Mouse (Mus musculus) spleen, embryonic (tissue): ENCODE measurements at regions not wholly inside any gene's neighbourhood (a gene's known extent, or its start where the extent isn't known, plus 50 kb on each side); places are given as distances from the start of the nearest gene placed in this dataset.

Source experiments
- CTCF ChIA-PET: fragments of 350-600 bp; sonication (Branson Sonifier 250); formaldehyde crosslinking; loops from one replicate; lab custom pipeline; 2022; lab: Charles Lee

GRCm38 (mm10) chr8:103270035-103270434 is 484.6 kb upstream of the Cdh11 start:
- CTCF ChIA-PET, result no interaction called here

DNA sequence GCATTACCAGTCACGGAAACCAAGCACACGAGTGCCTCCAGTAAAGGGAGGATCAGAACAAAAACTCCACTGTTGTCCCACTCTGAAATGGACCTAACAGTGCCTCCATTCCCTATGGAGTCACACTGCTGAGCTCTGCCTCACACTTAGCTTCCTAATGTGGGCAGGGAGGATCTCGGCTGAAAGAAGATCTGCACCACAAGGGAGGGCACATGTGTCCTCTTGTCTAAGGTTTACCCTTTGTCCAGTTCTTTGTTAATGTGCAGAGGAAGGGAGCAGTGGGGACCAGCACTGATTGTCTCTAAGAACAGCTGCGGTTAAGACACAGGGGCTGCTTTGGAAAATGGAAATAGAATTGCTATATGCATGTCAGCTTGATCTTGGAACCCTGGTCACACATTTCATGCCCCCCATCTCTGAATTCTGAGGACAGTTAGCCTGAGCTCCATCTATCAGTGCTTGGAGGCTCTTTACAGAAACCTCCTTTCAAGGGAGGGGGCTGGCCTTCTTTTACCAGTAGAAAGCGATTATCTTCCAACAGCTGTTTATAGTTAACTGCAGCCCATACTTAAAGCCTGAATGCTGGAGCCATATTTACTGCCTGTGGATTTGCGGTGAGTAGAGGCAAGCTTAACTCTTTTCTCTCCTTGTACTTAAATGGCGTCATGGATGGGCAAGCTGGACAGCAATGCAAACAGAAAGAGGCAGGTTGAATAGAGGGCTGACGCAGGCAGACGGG is 485.5 kb upstream of the Cdh11 start:
- CTCF ChIA-PET, result no interaction called here

DNA sequence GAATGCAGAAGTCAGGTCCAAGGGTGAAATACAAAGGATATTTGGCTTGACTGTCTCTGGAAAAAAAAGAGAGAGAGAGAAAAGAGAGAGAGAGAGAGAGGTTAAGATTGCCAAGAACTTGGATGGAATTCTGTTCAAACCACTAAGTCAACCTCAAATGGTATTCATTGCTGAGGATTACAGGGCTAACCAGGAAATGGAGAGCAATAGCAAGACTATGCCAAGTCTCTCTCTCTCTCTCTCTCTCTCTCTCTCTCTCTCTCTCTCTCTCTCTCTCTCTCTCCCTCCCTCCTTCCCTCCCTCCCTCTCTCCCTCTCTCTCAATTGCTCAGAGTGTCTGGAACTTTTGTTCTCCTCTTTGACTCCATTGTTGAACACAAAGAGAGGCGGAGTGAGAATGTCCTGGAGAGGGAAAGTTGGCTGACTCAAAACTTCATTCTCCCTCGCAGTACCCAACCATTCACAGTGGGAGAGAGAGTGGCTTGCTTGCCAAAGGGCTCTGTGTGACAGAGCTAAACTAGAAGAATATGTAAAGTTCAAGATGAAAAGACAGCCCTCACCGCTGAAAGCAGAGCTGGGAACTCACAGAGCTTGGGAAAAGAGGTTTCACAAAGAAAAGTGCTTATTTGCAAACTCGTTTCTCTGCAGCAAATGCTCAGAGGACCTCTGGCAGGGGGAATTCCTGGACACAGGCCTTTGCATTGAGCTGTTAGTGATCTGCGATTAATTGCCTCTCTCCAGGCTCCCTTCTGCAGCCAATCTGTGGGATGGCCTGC is 487.1 kb upstream of the Cdh11 start:
- CTCF ChIA-PET, result no interaction called here

DNA sequence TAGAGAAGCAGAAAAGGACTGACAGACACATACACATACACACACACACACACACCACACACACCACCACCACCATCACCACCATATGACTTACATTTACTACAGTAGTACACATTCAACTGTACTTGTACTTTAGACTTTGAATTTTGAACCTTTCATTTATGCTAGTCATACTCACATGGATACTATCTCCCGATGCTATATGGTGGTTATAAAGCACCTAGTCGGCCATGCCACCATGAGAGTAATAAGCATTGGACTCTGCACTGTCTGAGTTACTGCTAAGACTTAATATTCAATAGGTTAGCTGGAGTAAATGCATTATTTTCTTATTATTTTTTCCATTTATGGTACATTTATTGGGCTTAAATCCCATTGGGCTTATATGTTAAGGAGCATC is 488.0 kb upstream of the Cdh11 start:
- CTCF ChIA-PET, result no interaction called here

- CTCF ChIA-PET, result no interaction called here
Observed at GRCm38 (mm10) chr8:103281801-103282200, 496.4 kb upstream of the Cdh11 start.

DNA sequence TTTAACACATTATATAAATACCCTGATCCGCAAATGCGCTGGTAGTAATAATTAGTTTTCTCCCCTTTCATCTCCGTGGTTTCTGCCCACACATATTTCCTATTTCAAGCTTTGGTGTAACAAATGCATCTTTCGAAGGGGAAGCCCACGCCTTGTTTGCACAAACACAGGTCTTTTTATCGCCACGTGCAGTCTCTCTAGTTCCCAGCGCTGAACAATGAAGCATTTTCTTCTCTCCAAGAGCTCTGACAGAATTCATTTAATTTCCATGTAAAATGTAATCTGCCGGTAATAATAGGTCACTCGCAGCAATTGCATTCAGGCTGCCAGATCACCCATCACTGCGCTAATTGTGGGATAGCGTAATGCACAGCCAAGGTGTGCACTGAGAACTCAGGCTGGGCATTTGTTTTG is 503.1 kb upstream of the Cdh11 start:
- CTCF ChIA-PET, result no interaction called here

GRCm38 (mm10) chr8:103292896-103293295 is 507.5 kb upstream of the Cdh11 start:
- CTCF ChIA-PET, result no interaction called here

DNA sequence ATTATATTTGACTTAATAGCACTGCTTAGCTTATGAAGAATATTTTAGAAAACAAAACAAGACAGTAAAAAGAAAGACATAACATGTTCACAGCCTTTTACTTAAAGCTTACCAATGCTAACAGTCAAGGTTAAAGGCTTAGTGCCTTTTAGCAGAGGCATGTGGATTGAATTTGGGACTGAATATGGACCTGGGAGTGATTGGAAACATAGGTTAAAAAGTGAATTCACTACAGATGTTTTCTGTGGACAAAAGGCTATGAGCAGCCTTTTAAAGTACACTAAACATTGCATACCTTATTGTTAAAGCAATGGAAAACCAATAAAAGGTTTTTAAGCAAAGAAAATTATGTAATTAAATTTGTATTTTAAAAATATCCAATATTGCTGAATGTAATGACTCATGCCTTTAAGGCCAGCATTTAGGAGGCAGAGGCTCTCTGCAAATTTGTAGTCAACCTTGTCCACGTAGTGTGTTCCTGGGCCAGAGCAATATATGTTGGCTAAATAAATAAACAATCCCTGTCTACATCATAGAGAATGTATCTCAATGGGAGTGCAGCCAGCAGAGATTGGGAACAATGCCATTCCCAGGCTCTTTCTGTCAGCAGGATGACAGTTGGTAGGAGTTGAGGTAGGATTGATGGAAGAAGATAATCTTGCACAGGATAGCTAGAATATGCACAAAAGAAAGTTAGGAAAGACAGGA is 521.2 kb upstream of the Cdh11 start:
- CTCF ChIA-PET, result interaction anchor here (0.6 kb wide), 1 partner anchor 13 kb away, joined by 3 read pairs; no protein-coding TSS in a partner anchor

GRCm38 (mm10) chr8:103313576-103313975 is 528.1 kb upstream of the Cdh11 start:
- CTCF ChIA-PET, result no interaction called here

DNA sequence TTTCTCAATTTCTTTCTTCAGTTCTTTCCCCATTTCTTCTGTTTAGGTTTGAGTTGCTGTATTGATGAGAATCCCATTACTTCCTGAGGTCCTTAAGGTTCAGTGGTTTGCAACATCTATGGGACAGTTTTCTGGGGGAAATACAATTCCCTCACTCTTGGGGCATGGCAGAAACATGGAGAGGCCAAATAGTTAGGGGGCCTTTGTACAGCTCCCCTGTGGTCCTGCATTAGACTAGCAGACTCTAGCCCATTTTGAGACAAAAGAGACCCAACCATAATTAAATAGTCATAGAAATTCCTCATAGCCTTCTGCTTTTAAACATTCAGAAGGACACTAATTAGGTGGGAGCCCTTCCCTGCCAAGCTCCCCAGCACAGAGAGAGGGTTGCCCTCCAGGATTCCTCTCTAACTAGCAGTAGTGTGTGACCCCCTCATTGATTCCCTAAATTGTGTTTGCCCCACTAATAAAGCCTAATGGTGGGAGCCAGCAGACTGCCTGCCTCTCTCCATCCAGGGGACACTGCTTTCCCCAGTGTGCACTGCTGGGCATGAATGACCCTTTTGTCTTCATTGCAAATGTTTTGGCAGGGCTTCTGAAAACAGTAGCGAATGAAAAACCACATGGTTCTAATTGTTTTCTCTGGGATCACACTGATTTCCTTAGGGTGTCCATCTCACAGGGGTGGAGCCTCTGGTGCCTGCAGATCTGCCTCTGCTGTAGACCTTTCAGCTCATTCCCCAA is 529.0 kb upstream of the Cdh11 start:
- CTCF ChIA-PET, result no interaction called here

GRCm38 (mm10) chr8:103315742-103316141 is 530.3 kb upstream of the Cdh11 start:
- CTCF ChIA-PET, result no interaction called here

- CTCF ChIA-PET, result no interaction called here
Observed at GRCm38 (mm10) chr8:103316691-103317091, 531.2 kb upstream of the Cdh11 start.

- CTCF ChIA-PET, result no interaction called here
Observed at GRCm38 (mm10) chr8:103317149-103317725, 531.8 kb upstream of the Cdh11 start.

- CTCF ChIA-PET, result no interaction called here
Observed at GRCm38 (mm10) chr8:103324016-103324665, 538.7 kb upstream of the Cdh11 start.

DNA sequence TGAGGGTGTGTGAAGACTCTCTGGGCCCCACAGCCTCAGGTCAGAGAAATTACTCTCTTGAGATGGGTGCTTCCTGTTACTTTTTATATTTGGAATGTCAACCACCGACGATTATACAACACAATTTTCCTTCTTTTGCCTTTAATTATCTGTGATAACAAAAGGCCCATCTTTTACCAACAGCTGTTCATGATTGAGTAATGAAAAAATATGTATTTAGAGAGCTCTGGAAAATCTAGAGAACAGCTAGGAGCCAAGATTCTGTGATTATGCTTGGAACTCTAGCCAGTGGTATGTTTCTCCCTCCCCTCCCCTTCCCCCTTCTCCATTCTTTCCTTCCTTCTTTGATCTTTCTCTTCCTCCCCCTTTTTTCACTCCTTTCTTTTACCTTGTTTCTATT is 546.0 kb upstream of the Cdh11 start:
- CTCF ChIA-PET, result no interaction called here

DNA sequence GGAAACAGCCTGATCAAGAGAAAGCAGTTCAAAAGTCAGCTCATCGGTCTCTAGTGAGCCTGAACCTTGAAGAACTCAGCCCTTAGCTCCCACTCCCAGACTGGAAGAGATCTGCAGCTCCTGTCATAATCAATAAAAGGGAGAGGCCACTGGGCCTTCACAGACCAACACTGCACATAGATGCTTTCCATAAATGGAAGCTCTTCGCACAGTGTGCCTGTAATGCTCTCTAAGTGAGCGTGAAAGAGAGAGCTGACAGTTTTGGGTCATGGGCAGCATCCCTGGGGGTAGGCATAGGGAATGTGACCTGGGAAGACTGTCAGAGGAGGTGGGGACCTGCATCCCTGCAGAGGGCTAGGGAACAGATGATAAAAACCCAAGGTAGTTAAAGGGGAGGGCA is 551.9 kb upstream of the Cdh11 start:
- CTCF ChIA-PET, result no interaction called here

DNA sequence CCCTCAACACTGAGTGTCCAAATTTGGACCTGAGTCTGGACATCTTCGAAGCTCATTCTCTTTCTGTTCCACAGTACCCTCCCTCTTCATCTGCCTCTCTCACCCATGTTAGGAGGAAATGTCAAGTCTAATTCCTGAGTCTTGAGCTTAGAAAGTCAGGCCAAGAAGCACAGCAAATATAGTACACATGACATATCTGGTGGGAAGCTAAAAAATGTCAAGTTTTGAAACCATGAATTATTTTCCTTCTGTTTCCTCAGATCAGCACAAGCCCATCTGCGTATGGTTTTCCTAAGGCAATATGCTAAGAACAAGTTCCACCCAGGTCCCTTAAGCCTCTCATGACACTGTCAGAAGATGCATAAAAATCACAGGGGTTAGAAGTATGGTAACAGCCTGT is 553.6 kb upstream of the Cdh11 start:
- CTCF ChIA-PET, result no interaction called here

GRCm38 (mm10) chr8:103339951-103340350 is 554.5 kb upstream of the Cdh11 start:
- CTCF ChIA-PET, result no interaction called here

- CTCF ChIA-PET, result no interaction called here
Observed at GRCm38 (mm10) chr8:103343891-103344290, 558.4 kb upstream of the Cdh11 start.

DNA sequence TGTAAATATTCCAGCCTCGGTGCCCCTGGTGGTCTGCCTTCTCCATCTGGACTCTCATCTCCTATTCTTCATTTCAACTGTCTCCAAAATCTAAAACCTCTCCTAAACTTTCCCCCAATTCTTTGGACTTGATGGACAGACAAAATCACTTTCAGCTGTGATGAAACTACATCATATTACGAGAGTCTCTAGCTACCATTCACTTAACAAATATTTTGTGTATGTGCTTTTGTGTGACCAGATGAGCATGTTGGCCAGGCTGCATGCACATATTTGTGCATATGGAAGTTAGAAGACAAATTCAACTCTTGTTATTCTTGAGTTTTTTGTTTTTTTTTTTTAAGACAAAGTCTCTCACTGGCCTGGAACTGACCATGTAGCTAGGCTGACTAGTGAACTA is 559.4 kb upstream of the Cdh11 start:
- CTCF ChIA-PET, result interaction anchor here (0.6 kb wide), 1 partner anchor 131 kb away, joined by 10 read pairs; no protein-coding TSS in a partner anchor
